Comparison of ENCODE assay signal across 10 mouse cellular contexts in the genomic region with DNA sequence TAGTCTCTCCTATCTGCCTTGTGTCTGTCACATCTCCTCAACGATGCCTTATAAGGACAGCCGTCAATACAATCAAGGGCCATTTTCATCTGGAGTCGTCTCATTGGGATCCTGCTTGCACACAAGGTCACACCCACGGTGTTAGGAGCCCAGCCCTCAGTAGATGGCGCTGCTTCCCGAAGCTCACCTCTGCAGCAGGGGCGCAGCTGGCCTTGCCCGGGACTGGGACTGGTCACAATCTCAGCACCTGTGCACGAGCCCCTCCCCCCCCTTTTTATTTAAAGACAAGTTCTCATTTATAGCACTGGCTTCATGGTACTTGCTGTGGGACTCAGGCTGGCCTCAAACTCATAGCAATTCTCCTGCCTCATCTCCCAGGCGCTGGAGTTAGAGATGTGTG. TPM values are rescaled to one million over a fixed set of nuclear protein-coding genes. Genes with fewer than 3 reads are reported as not detected.
A peak's percentile ranks its signal among the peaks of the same experiment; 100 is the strongest.
DNase-seq lines count a peak whose midpoint lies in the region; ATAC-seq and TF ChIP-seq lines count a peak whose summit lies in the region.
"Had no signal": no experiment of that assay in that cellular context is flagged by ENCODE, and none has a peak within 500 bp of the region (broad histone marks: within the 10 kb centered on the region; RNA-seq: fewer than 3 reads in every experiment).

No protein-coding gene starts in this region.

- TF ChIP-seq POLR2A in CH12.LX (IDR thresholded peaks at IDR 0.05; ENCODE audit: low read depth, low read length) = no peak
- TF ChIP-seq POLR2A in limb, embryonic 14.5 days (IDR thresholded peaks at IDR 0.05; ENCODE audit: borderline replicate concordance, extremely low read depth, insufficient read depth, insufficient read length) = no peak
- TF ChIP-seq POLR2A in olfactory bulb, adult 2 months (IDR thresholded peaks at IDR 0.05; ENCODE audit: insufficient read depth, low read depth, low read length) = no peak

- TF ChIP-seq EP300 in CH12.LX (IDR thresholded peaks at IDR 0.05; ENCODE audit: low read length) = peak; percentile 23; the same call in 1 of the 2 replicates

- WGBS in hindbrain, embryonic 11.5 days = 19% methylated on average over 10 of the region's 10 CpGs
- 17% methylated on average over 10 of the region's 10 CpGs for WGBS in hindbrain, embryonic 12.5 days
- 17% methylated on average over 10 of the region's 10 CpGs for WGBS in heart, embryonic 10.5 days
- WGBS in limb, embryonic 14.5 days = 20% methylated on average over 10 of the region's 10 CpGs
- 20% methylated on average over 10 of the region's 10 CpGs for WGBS in olfactory bulb, adult 2 months

- no peak overlapping the region for H3K4me3 ChIP-seq in hindbrain, embryonic 11.5 days (ENCODE audit: low read depth, low read length)
- no peak overlapping the region for H3K4me3 ChIP-seq in hindbrain, embryonic 12.5 days
- H3K4me3 ChIP-seq in CH12.LX (replicated peaks in 1 of 3; ENCODE audit: low read depth in 2 of 3, low read length in 2 of 3, poor library complexity in 1 of 3) = no peak overlapping the region
- H3K4me3 ChIP-seq in heart, embryonic 10.5 days = no peak overlapping the region
- H3K4me3 ChIP-seq in limb, embryonic 14.5 days (replicated peaks; ENCODE audit: low read length) = no peak overlapping the region
- H3K4me3 ChIP-seq in olfactory bulb, adult 2 months (ENCODE audit: insufficient read depth, low read depth, low read length) = no peak overlapping the region
- H3K4me3 ChIP-seq: embryonic facial prominence, embryonic 15.5 days; megakaryocyte, embryonic 14.5 days had no signal

- H3K36me3 ChIP-seq in hindbrain, embryonic 11.5 days (ENCODE audit: control insufficient read depth, insufficient read depth, low read length) = no peaks in the 10 kb centered on the region
- no peaks in the 10 kb centered on the region for H3K36me3 ChIP-seq in hindbrain, embryonic 12.5 days
- no peaks in the 10 kb centered on the region for H3K36me3 ChIP-seq in CH12.LX (replicated peaks in 1 of 2; ENCODE audit: control insufficient read depth in 1 of 2, insufficient read depth in 1 of 2, low read length in 1 of 2)
- H3K36me3 ChIP-seq in heart, embryonic 10.5 days = no peaks in the 10 kb centered on the region
- H3K36me3 ChIP-seq in limb, embryonic 14.5 days (ENCODE audit: control insufficient read depth, insufficient read depth, low read length) = no peaks in the 10 kb centered on the region
- H3K36me3 ChIP-seq: embryonic facial prominence, embryonic 15.5 days had no signal

- H3K4me2 ChIP-seq in hindbrain, embryonic 11.5 days (replicated peaks; ENCODE audit: low read depth, low read length) = no peak overlapping the region
- H3K4me2 ChIP-seq in hindbrain, embryonic 12.5 days (replicated peaks) = no peak overlapping the region
- H3K4me2 ChIP-seq in CH12.LX (ENCODE audit: insufficient read depth, low read depth, poor library complexity, severe bottlenecking) = no peak overlapping the region
- H3K4me2 ChIP-seq in limb, embryonic 14.5 days (replicated peaks; ENCODE audit: low read depth, low read length, severe bottlenecking) = no peak overlapping the region
- H3K4me2 ChIP-seq: embryonic facial prominence, embryonic 15.5 days had no signal

- dilution Hi-C loops in CH12.LX (cut with MboI; ENCODE audit: extremely low pct_ligation_motif_present, extremely low pct_unique_long_range_greater_than_20kb, low sequenced_read_pairs) = no loop called here

- peak; percentile 80 for DNase-seq in hindbrain, embryonic 11.5 days (ENCODE audit: low spot score)
- peak; percentile 70 for DNase-seq in CH12.LX (ENCODE audit: extremely low read depth)
- DNase-seq in brain, adult 2 months (ENCODE audit: low read depth, low spot score) = peak; percentile 67
- peak; percentile 82 for DNase-seq in heart, embryonic 10.5 days (ENCODE audit: low spot score)
- DNase-seq in limb, embryonic 14.5 days (ENCODE audit: low spot score) = peak; percentile 47
- peak; percentile 53 for DNase-seq in urinary bladder, adult 2 months (ENCODE audit: low spot score)

- no peaks in the 10 kb centered on the region for H3K79me2 ChIP-seq in CH12.LX (replicated peaks; ENCODE audit: control insufficient read depth, extremely low read depth, insufficient read depth, poor library complexity, severe bottlenecking)

- TF ChIP-seq RAD21 in CH12.LX (IDR thresholded peaks at IDR 0.05; ENCODE audit: low read depth, low read length) = peak; percentile 88

- no peak overlapping the region for H3K27ac ChIP-seq in hindbrain, embryonic 11.5 days (ENCODE audit: low read depth, low read length)
- no peak overlapping the region for H3K27ac ChIP-seq in hindbrain, embryonic 12.5 days
- H3K27ac ChIP-seq in CH12.LX (ENCODE audit: insufficient read depth, low read depth) = no peak overlapping the region
- H3K27ac ChIP-seq in heart, embryonic 10.5 days = no peak overlapping the region
- no peak overlapping the region for H3K27ac ChIP-seq in limb, embryonic 14.5 days (replicated peaks; ENCODE audit: low read depth, low read length)
- no peak overlapping the region for H3K27ac ChIP-seq in olfactory bulb, adult 2 months (ENCODE audit: insufficient read depth, low read depth, low read length)
- H3K27ac ChIP-seq: embryonic facial prominence, embryonic 15.5 days had no signal

- H3K9ac ChIP-seq in hindbrain, embryonic 11.5 days (ENCODE audit: low read depth, low read length) = no peak overlapping the region
- H3K9ac ChIP-seq in hindbrain, embryonic 12.5 days = no peak overlapping the region
- no peak overlapping the region for H3K9ac ChIP-seq in CH12.LX (ENCODE audit: insufficient read depth, low read depth)
- H3K9ac ChIP-seq in limb, embryonic 14.5 days (ENCODE audit: low read depth, low read length, severe bottlenecking) = no peak overlapping the region
- H3K9ac ChIP-seq: embryonic facial prominence, embryonic 15.5 days had no signal

- no peaks in the 10 kb centered on the region for H3K4me1 ChIP-seq in hindbrain, embryonic 11.5 days (replicated peaks; ENCODE audit: control insufficient read depth, insufficient read depth, low read length)
- 0 out of 2 replicates have a peak, but pooled peaks cover 2% of the 10 kb centered on the region for H3K4me1 ChIP-seq in hindbrain, embryonic 12.5 days
- H3K4me1 ChIP-seq in CH12.LX (ENCODE audit: control insufficient read depth in 1 of 2, insufficient read depth in 2 of 2) = peaks cover 24 to 60% of the 10 kb centered on the region in 2 experiments
- H3K4me1 ChIP-seq in heart, embryonic 10.5 days = peaks cover 12% of the 10 kb centered on the region
- no peaks in the 10 kb centered on the region for H3K4me1 ChIP-seq in limb, embryonic 14.5 days (ENCODE audit: control insufficient read depth, insufficient read depth, low read length)
- H3K4me1 ChIP-seq in olfactory bulb, adult 2 months (ENCODE audit: control insufficient read depth, insufficient read depth, low read length) = no peaks in the 10 kb centered on the region

- H3K27me3 ChIP-seq in hindbrain, embryonic 11.5 days (ENCODE audit: control insufficient read depth, insufficient read depth, low read length) = no peaks in the 10 kb centered on the region; the same call in 1 of the 2 replicates
- H3K27me3 ChIP-seq in hindbrain, embryonic 12.5 days = peaks cover under 1% of the 10 kb centered on the region; the same call in 1 of the 2 replicates
- peaks cover 10% of the 10 kb centered on the region for H3K27me3 ChIP-seq in CH12.LX (replicated peaks)
- peaks cover 59% of the 10 kb centered on the region for H3K27me3 ChIP-seq in heart, embryonic 10.5 days (ENCODE audit: insufficient read depth, poor library complexity, severe bottlenecking)
- H3K27me3 ChIP-seq in limb, embryonic 14.5 days (ENCODE audit: control insufficient read depth, insufficient read depth, low read length) = no peaks in the 10 kb centered on the region
- H3K27me3 ChIP-seq: embryonic facial prominence, embryonic 15.5 days had no signal

- TF ChIP-seq CTCF in CH12.LX (conservative IDR thresholded peaks at IDR 0.05 in 1 of 2, IDR thresholded peaks at IDR 0.05 in 1 of 2; ENCODE audit: low read depth in 2 of 2, low read length in 2 of 2) = peak; percentile 51 to 93; a peak in 3 of 4 replicates
- peak; percentile 48; the same call in 1 of the 2 replicates for TF ChIP-seq CTCF in olfactory bulb, adult 2 months (IDR thresholded peaks at IDR 0.05; ENCODE audit: insufficient read depth, low read depth, low read length)

- in situ Hi-C loops in CH12.LX (cut with MboI; ENCODE audit: low pct_ligation_motif_present, low pct_unique_long_range_greater_than_20kb, low sequenced_read_pairs) = loop anchor here (5.0 kb wide), 1 partner anchor 109 kb away; no protein-coding TSS in a partner anchor

- no peaks in the 10 kb centered on the region for H3K9me3 ChIP-seq in hindbrain, embryonic 11.5 days (ENCODE audit: control insufficient read depth, low read length)
- H3K9me3 ChIP-seq in hindbrain, embryonic 12.5 days (replicated peaks) = no peaks in the 10 kb centered on the region
- no peaks in the 10 kb centered on the region for H3K9me3 ChIP-seq in CH12.LX (replicated peaks; ENCODE audit: low read length)
- no peaks in the 10 kb centered on the region for H3K9me3 ChIP-seq in heart, embryonic 10.5 days
- no peaks in the 10 kb centered on the region for H3K9me3 ChIP-seq in limb, embryonic 14.5 days (ENCODE audit: control insufficient read depth, low read length)
- H3K9me3 ChIP-seq: embryonic facial prominence, embryonic 15.5 days had no signal

- no peak for ATAC-seq in hindbrain, embryonic 11.5 days (ENCODE audit: low FRiP score)
- no peak for ATAC-seq in hindbrain, embryonic 12.5 days (ENCODE audit: low FRiP score)
- peak; percentile 50 for ATAC-seq in limb, embryonic 14.5 days (ENCODE audit: low FRiP score, low read depth)

RNA-seq across cellular contexts. Expression of gene Emc8, which starts 15.2 kb away (rescaled TPM):
- 273 and 276 TPM in 2 replicates for polyA plus RNA-seq in hindbrain, embryonic 11.5 days (2014; fragmentation: Nextera tagmentation; extraction: Ambion mirVana)
- 181 and 194 TPM in 2 replicates for polyA plus RNA-seq in hindbrain, embryonic 12.5 days (2016; fragmentation: Nextera tagmentation; extraction: Ambion mirVana)
- 113 and 133 TPM in 2 replicates for total RNA-seq in CH12.LX (2012; rRNA removed)
- 33.4 and 35.3 TPM in 2 replicates for total RNA-seq in CH12.LX (2014; rRNA removed)
- 159 and 184 TPM in 2 replicates for polyA plus RNA-seq in CH12.LX (2012; ENCODE audit: insufficient read length, low read depth)
- polyA plus RNA-seq in heart, embryonic 10.5 days (2016; fragmentation: Nextera tagmentation; extraction: Ambion mirVana) = 249 and 314 TPM in 2 replicates
- 109 and 160 TPM in 2 replicates for polyA plus RNA-seq in limb, embryonic 14.5 days (2012; rRNA removed)
- polyA plus RNA-seq in limb, embryonic 14.5 days (2014; fragmentation: Nextera tagmentation; extraction: Ambion mirVana) = 238 and 252 TPM in 2 replicates
- 399 TPM in 1 of 2 replicates, not detected in the other for polyA plus RNA-seq in olfactory bulb, adult 2 months (2012; ENCODE audit: insufficient read depth, insufficient read length, low replicate concordance, missing spikeins)
- 49.6 and 57.6 TPM in 2 replicates for polyA plus RNA-seq in urinary bladder, adult 2 months (2012; rRNA removed)

RNA-seq across cellular contexts. Expression of gene Cox4i1, which starts 15.6 kb away (rescaled TPM):
- 977 and 997 TPM in 2 replicates for polyA plus RNA-seq in hindbrain, embryonic 11.5 days (2014; fragmentation: Nextera tagmentation; extraction: Ambion mirVana)
- 876 and 921 TPM in 2 replicates for polyA plus RNA-seq in hindbrain, embryonic 12.5 days (2016; fragmentation: Nextera tagmentation; extraction: Ambion mirVana)
- total RNA-seq in CH12.LX (2012; rRNA removed) (890 and 970 TPM in 2 replicates), CH12.LX (2014; rRNA removed) (519 and 596 TPM in 2 replicates)
- 673 and 711 TPM in 2 replicates for polyA plus RNA-seq in CH12.LX (2012; ENCODE audit: insufficient read length, low read depth)
- 1,295 and 1,617 TPM in 2 replicates for polyA plus RNA-seq in heart, embryonic 10.5 days (2016; fragmentation: Nextera tagmentation; extraction: Ambion mirVana)
- polyA plus RNA-seq in limb, embryonic 14.5 days (2012; rRNA removed) = 736 and 1,017 TPM in 2 replicates
- 948 and 964 TPM in 2 replicates for polyA plus RNA-seq in limb, embryonic 14.5 days (2014; fragmentation: Nextera tagmentation; extraction: Ambion mirVana)
- polyA plus RNA-seq in olfactory bulb, adult 2 months (2012; ENCODE audit: insufficient read depth, insufficient read length, low replicate concordance, missing spikeins) = 424 TPM in 1 of 2 replicates, not detected in the other
- 1,248 and 1,469 TPM in 2 replicates for polyA plus RNA-seq in urinary bladder, adult 2 months (2012; rRNA removed)

RNA-seq across cellular contexts. Expression of gene Gm27021, which starts 15.7 kb away (rescaled TPM):
- 2.6 and 3.1 TPM in 2 replicates for polyA plus RNA-seq in hindbrain, embryonic 11.5 days (2014; fragmentation: Nextera tagmentation; extraction: Ambion mirVana)
- 4.9 and 5.5 TPM in 2 replicates for polyA plus RNA-seq in hindbrain, embryonic 12.5 days (2016; fragmentation: Nextera tagmentation; extraction: Ambion mirVana)
- total RNA-seq in CH12.LX (2012; rRNA removed) = 0.97 and 1.1 TPM in 2 replicates
- 0.49 and 1.0 TPM in 2 replicates for total RNA-seq in CH12.LX (2014; rRNA removed)
- 0.49 TPM in 1 of 2 replicates, not detected in the other for polyA plus RNA-seq in CH12.LX (2012; ENCODE audit: insufficient read length, low read depth)
- polyA plus RNA-seq in heart, embryonic 10.5 days (2016; fragmentation: Nextera tagmentation; extraction: Ambion mirVana) = 1.9 and 2.8 TPM in 2 replicates
- 3.4 and 4.3 TPM in 2 replicates for polyA plus RNA-seq in limb, embryonic 14.5 days (2012; rRNA removed)
- polyA plus RNA-seq in limb, embryonic 14.5 days (2014; fragmentation: Nextera tagmentation; extraction: Ambion mirVana) = 2.2 and 3.0 TPM in 2 replicates
- polyA plus RNA-seq in olfactory bulb, adult 2 months (2012; ENCODE audit: insufficient read depth, insufficient read length, low replicate concordance, missing spikeins) = not detected in 2 replicates
- polyA plus RNA-seq in urinary bladder, adult 2 months (2012; rRNA removed) = 0.12 and 0.23 TPM in 2 replicates

RNA-seq across cellular contexts. Expression of gene 1190005I06Rik, which starts 36.2 kb away (rescaled TPM):
- polyA plus RNA-seq in hindbrain, embryonic 11.5 days (2014; fragmentation: Nextera tagmentation; extraction: Ambion mirVana) = 2.4 and 3.7 TPM in 2 replicates
- polyA plus RNA-seq in hindbrain, embryonic 12.5 days (2016; fragmentation: Nextera tagmentation; extraction: Ambion mirVana) = 6.9 and 7.2 TPM in 2 replicates
- total RNA-seq in CH12.LX (2012; rRNA removed) (0.85 and 1.7 TPM in 2 replicates), CH12.LX (2014; rRNA removed) (not detected in 2 replicates)
- 0.36 TPM in 1 of 2 replicates, not detected in the other for polyA plus RNA-seq in CH12.LX (2012; ENCODE audit: insufficient read length, low read depth)
- 4.6 and 7.7 TPM in 2 replicates for polyA plus RNA-seq in heart, embryonic 10.5 days (2016; fragmentation: Nextera tagmentation; extraction: Ambion mirVana)
- 6.4 and 6.6 TPM in 2 replicates for polyA plus RNA-seq in limb, embryonic 14.5 days (2012; rRNA removed)
- 8.3 and 8.7 TPM in 2 replicates for polyA plus RNA-seq in limb, embryonic 14.5 days (2014; fragmentation: Nextera tagmentation; extraction: Ambion mirVana)
- not detected in 2 replicates for polyA plus RNA-seq in olfactory bulb, adult 2 months (2012; ENCODE audit: insufficient read depth, insufficient read length, low replicate concordance, missing spikeins)
- polyA plus RNA-seq in urinary bladder, adult 2 months (2012; rRNA removed) = 8.9 and 10.3 TPM in 2 replicates

RNA-seq across cellular contexts. Expression of gene Irf8, which starts 52.6 kb away (rescaled TPM):
- polyA plus RNA-seq in hindbrain, embryonic 11.5 days (2014; fragmentation: Nextera tagmentation; extraction: Ambion mirVana) = 3.6 and 3.9 TPM in 2 replicates
- 3.7 and 4.6 TPM in 2 replicates for polyA plus RNA-seq in hindbrain, embryonic 12.5 days (2016; fragmentation: Nextera tagmentation; extraction: Ambion mirVana)
- total RNA-seq in CH12.LX (2012; rRNA removed) = 16.3 and 17.7 TPM in 2 replicates
- total RNA-seq in CH12.LX (2014; rRNA removed) = 11.2 and 13.3 TPM in 2 replicates
- polyA plus RNA-seq in CH12.LX (2012; ENCODE audit: insufficient read length, low read depth) = 34.3 and 37.4 TPM in 2 replicates
- 2.1 and 4.5 TPM in 2 replicates for polyA plus RNA-seq in heart, embryonic 10.5 days (2016; fragmentation: Nextera tagmentation; extraction: Ambion mirVana)
- polyA plus RNA-seq in limb, embryonic 14.5 days (2012; rRNA removed) = 2.5 and 4.1 TPM in 2 replicates
- 4.3 and 4.9 TPM in 2 replicates for polyA plus RNA-seq in limb, embryonic 14.5 days (2014; fragmentation: Nextera tagmentation; extraction: Ambion mirVana)
- polyA plus RNA-seq in olfactory bulb, adult 2 months (2012; ENCODE audit: insufficient read depth, insufficient read length, low replicate concordance, missing spikeins) = not detected in 2 replicates
- 12.4 and 18.2 TPM in 2 replicates for polyA plus RNA-seq in urinary bladder, adult 2 months (2012; rRNA removed)
